Mouse (Mus musculus) retina, embryonic 14.5 days (tissue): ENCODE data around the gene Vmn1r177.
"Not testable (repeated sequence)": the region's sequence is repeated elsewhere in the genome, so short reads cannot be mapped to it uniquely, and the experiment has no call there.

Source experiments
- DNase-seq: peaks from one replicate; pipeline ENCODE4 v3.0.0-alpha.2; 2015; ENCODE audit warnings: low spot score

Gene Vmn1r177

DNA sequence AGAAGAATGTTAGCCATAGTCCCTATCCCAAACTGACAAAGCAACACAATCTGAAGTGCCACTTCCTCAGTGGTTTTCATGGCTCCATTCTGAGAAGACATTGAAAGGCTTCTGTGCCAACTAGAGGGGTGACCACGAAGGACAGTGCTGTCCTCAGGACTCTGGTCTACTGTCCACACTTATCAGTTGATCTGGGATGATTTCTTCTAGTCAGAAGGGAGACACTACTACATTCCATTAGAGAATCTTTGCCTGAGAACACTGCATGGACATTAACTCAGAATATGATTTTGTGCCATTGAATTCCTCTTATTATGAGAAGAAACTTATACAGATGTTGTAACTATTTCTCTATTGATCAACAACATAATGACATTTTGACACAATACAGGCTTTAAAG, at the start of gene Vmn1r177:
Gene Vmn1r177, minus strand, starts transcription at position 101 of the 400 bp plus-strand sequence.
- DNase-seq = not testable (repeated sequence)

DNA sequence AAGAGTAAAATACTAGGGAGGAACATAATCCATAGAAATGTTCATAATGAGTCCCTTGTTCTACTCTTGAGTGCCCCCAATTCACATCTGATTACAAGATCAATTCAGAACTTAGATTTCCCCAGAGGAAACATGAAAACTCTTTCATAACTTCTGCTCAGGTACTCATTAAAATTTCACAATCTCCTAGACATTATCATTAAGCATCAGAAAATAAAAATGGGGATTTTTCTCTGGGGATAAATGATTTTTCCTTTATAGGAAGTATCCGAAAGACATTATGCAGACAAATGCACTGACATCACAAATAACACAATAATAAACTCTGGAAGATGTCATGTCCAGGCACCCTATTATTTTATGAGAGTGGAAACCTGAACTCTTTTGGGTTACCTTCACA, 25.5 kb upstream of the Vmn1r177 start, which contains the start of gene Vmn1r178:
Gene Vmn1r178, plus strand, starts transcription at position 301 of the 400 bp plus-strand sequence.
- no peak for DNase-seq

DNA sequence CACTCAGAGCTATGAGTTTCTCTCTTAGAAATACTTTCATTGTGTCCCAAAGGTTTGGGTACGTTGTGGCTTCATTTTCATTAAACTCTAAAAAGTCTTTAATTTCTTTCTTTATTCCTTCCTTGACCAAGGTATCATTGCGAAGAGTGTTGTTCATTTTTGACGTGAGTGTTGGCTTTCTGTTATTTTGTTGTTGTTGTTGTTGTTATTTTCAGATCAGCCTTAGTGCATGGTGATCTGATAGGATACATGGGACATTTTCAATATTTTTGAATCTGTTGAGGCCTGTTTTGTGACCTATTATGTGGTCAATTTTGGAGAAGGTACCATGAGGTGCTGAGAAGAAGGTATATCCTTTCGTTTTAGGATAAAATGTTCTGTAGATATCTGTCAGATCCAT, 10.7 kb upstream of the Vmn1r177 start:
- not testable (repeated sequence) for DNase-seq

DNA sequence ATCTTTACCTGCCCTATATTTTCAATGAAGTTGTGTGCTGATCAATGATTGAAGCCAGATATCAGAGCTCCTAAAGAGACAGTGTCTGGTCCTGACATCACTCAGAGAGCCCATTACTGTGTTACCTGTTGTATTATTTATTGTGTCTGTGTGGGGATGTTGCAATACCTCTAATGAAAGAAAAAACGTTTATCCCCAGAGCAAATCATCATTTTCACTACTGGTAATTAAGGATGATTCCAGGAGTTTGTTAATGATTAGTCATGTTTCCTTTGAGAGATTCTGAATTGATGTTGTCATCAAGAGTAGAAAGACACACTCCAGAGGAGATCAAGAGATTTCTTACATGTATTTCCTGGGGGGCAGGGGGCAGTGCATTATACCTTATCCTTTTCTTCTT, 29.0 kb downstream of the Vmn1r177 start, which contains the start of gene Vmn1r176:
Gene Vmn1r176, minus strand, starts transcription at position 101 of the 400 bp plus-strand sequence.
- not testable (repeated sequence) for DNase-seq
